8 mouse cellular contexts compared by ENCODE assay signal in genomic region chr10:93051016-93051726, GRCm38 (mm10). TPM values are rescaled to one million over a fixed set of nuclear protein-coding genes. Genes with fewer than 3 reads are reported as not detected.
A peak's percentile ranks its signal among the peaks of the same experiment; 100 is the strongest.
DNase-seq lines count a peak whose midpoint lies in the region; ATAC-seq lines count a peak whose summit lies in the region.

No protein-coding gene starts in this region.

- no peaks in the 10 kb centered on the region for H3K4me1 ChIP-seq in hindbrain, embryonic 12.5 days

- no peak for ATAC-seq in hindbrain, embryonic 12.5 days (ENCODE audit: low FRiP score)

- H3K4me2 ChIP-seq in hindbrain, embryonic 12.5 days (replicated peaks): peak overlapping the region; percentile 29

- no peaks in the 10 kb centered on the region for H3K9me3 ChIP-seq in hindbrain, embryonic 12.5 days (replicated peaks)

- no peak overlapping the region; the same call in 1 of the 2 replicates for H3K4me3 ChIP-seq in hindbrain, embryonic 12.5 days

- H3K36me3 ChIP-seq in hindbrain, embryonic 12.5 days: no peaks in the 10 kb centered on the region

- 40% methylated on average over 13 of the region's 13 CpGs for WGBS in hindbrain, embryonic 12.5 days

- DNase-seq in NIH3T3 (ENCODE audit: low read depth): peak; percentile 93
- DNase-seq in cerebellum, postnatal 10 days: peak; percentile 89 to 91
- DNase-seq in frontal cortex, postnatal 14 days (ENCODE audit: low spot score in 2 of 2): peak; percentile 61 to 73
- peak; percentile 88 for DNase-seq in layer of hippocampus, postnatal 10 days (ENCODE audit: low spot score in 2 of 2)
- DNase-seq in lung, postnatal 10 days: peak; percentile 88
- peak; percentile 58 for DNase-seq in retina, adult 2 months (ENCODE audit: low read depth, low spot score)
- peak; percentile 55 to 58 for DNase-seq in urinary bladder, adult 18-20 months (ENCODE audit: low spot score in 2 of 2)

- no peak overlapping the region for H3K27ac ChIP-seq in hindbrain, embryonic 12.5 days

- H3K9ac ChIP-seq in hindbrain, embryonic 12.5 days: no peak overlapping the region

- H3K27me3 ChIP-seq in hindbrain, embryonic 12.5 days: no peaks in the 10 kb centered on the region

RNA-seq across cellular contexts. Expression of gene Cfap54, which starts 30.2 kb away (rescaled TPM):
- 2.0 and 2.5 TPM in 2 replicates for polyA plus RNA-seq in hindbrain, embryonic 12.5 days (2016; fragmentation: Nextera tagmentation; extraction: Ambion mirVana)
- 10 to 100 TPM; 11.0 to 14.2 TPM for total RNA-seq in layer of hippocampus, postnatal 10 days (2021)
